Mouse (Mus musculus) hindbrain, embryonic 14.5 days (tissue): Measurements from ENCODE around the gene Gm17364. TPM values are rescaled to one million over a fixed set of nuclear protein-coding genes. Genes with fewer than 3 reads are reported as not detected.

Source experiments
- ATAC-seq: fragments of 200-750 bp; cut with Nextera tagmentation; 2 replicates; pipeline ENCODE4 v1.8.0; 2017; ENCODE audit warnings: moderate number of reproducible peaks, mild to moderate bottlenecking, moderate TSS enrichment, moderate library complexity; ENCODE audit not compliant: low FRiP score
- DNase-seq: peaks from one replicate; pipeline ENCODE4 v3.0.0-alpha.2; 2015; ENCODE audit warnings: low spot score
- H3K27ac ChIP-seq: fragments of 300-500 bp; sonication (generic); 2 replicates; pipeline ENCODE4 v1.5.1; 2014; ENCODE audit warnings: mild to moderate bottlenecking, moderate library complexity
- H3K27me3 ChIP-seq: fragments of 300-500 bp; sonication (generic); 2 replicates; pipeline ENCODE4 v1.6.1; 2014; ENCODE audit warnings: mild to moderate bottlenecking, low read length, mixed read lengths; ENCODE audit not compliant: control insufficient read depth, insufficient read depth
- H3K36me3 ChIP-seq: fragments of 300-500 bp; sonication (generic); replicated peaks from 2 replicates; pipeline ENCODE4 v1.6.1; 2014; ENCODE audit not compliant: control insufficient read depth, insufficient read depth
- H3K4me1 ChIP-seq: fragments of 300-500 bp; sonication (generic); replicated peaks from 2 replicates; pipeline ENCODE4 v1.6.1; 2014; ENCODE audit warnings: antibody characterized with exemption, low read length, mixed read lengths; ENCODE audit not compliant: control insufficient read depth, insufficient read depth
- H3K4me2 ChIP-seq: fragments of 300-500 bp; sonication (generic); replicated peaks from 2 replicates; pipeline ENCODE4 v1.6.1; 2014; ENCODE audit warnings: mild to moderate bottlenecking, moderate library complexity
- H3K4me3 ChIP-seq: fragments of 300-500 bp; sonication (generic); replicated peaks from 2 replicates; pipeline ENCODE4 v1.5.1; 2014; ENCODE audit warnings: mild to moderate bottlenecking, low read length
- H3K9ac ChIP-seq: fragments of 300-500 bp; sonication (generic); 2 replicates; pipeline ENCODE4 v1.6.1; 2014
- H3K9me3 ChIP-seq: fragments of 300-500 bp; sonication (generic); 2 replicates; pipeline ENCODE4 v1.6.1; 2016; ENCODE audit warnings: low read length; ENCODE audit not compliant: control insufficient read depth
- WGBS: fragments of 180-500 bp; shearing (Covaris S2); extraction: QIAGEN DNeasy Blood & Tissue Kit; methylation state at CpG from one replicate; pipeline ENCODE4 v1.1.7; 2014; 5-methylcytosine and 5-hydroxymethylcytosine counted together
- polyA plus RNA-seq: library from polyadenylated mRNA; unstranded; fragments of >200 nt; fragmentation: Nextera tagmentation; extraction: Ambion mirVana; gene quantifications from 2 replicates; pipeline ENCODE4 v1.2.1, GENCODE M21; 2014

Gene Gm17364
- polyA plus RNA-seq, 1 experiment from 2014 or later, result not detected

DNA sequence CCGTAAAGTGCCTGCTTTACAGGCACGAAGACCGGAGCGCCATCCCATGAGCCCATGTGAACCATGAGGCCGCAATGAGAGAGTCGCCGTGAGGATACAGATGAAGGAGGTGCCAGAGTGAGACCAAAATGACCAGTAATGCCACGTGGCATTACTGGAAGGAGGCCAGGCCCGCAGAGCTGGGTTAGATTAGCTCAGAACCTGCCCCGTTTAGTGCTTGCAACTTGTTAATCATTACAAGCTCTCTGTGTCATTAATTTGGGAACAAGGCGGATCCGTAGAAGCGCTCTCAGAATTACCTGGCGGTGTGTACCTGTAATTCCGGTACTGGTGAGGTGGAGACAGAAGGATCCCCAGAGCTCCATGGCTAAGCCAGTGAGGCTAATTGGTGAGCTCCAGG lies 41.6 kb downstream of the Gm17364 start:
- Histone ChIP-seq H3K4me1 (no peaks in the 10 kb centered on the region), H3K9me3 (no peaks in the 10 kb centered on the region), H3K27me3 (no peaks in the 10 kb centered on the region), H3K27ac (no peak overlapping the region), H3K4me3 (no peak overlapping the region), H3K9ac (no peak overlapping the region), H3K4me2 (no peak overlapping the region), H3K36me3 (no peaks in the 10 kb centered on the region)
- 95% methylated on average over 15 of the region's 15 CpGs for WGBS
- no peak for DNase-seq
- ATAC-seq, result no peak

- no peak overlapping the region for H3K4me3 ChIP-seq
- WGBS, result 76% methylated on average over 12 of the region's 12 CpGs
- H3K9ac ChIP-seq, result no peak overlapping the region
- no peaks in the 10 kb centered on the region for H3K4me1 ChIP-seq
- H3K27me3 ChIP-seq, result no peaks in the 10 kb centered on the region
- H3K36me3 ChIP-seq, result no peaks in the 10 kb centered on the region
- H3K27ac ChIP-seq, result no peak overlapping the region
- no peaks in the 10 kb centered on the region for H3K9me3 ChIP-seq
- no peak overlapping the region for H3K4me2 ChIP-seq
- ATAC-seq, result no peak
- no peak for DNase-seq
Measured at GRCm38 (mm10) chr13:41231389-41231983, 42.3 kb downstream of the Gm17364 start.

DNA sequence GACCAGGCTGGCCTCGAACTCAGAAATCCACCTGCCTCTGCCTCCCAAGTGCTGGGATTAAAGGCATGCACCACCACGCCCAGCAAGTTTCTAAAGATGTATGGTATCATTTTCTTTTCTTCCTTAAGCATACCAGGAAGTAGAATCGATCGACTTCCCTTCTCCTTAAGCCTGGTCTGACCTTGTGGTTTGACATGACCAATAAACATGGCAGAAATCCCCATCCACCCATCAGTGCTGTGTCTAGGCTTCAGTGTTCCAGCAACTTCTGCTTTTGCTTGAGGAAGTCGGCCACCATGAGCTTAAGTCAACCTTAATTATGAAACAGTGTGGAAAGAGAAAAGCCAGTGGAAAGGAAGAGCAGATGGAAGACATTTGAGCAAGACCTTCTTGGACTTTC lies 43.5 kb downstream of the Gm17364 start:
- WGBS, result 89% methylated on average over 5 of the region's 5 CpGs
- Histone ChIP-seq H3K27ac (no peak overlapping the region), H3K9ac (no peak overlapping the region), H3K4me2 (no peak overlapping the region), H3K36me3 (no peaks in the 10 kb centered on the region), H3K9me3 (no peaks in the 10 kb centered on the region), H3K4me1 (no peaks in the 10 kb centered on the region), H3K27me3 (no peaks in the 10 kb centered on the region), H3K4me3 (no peak overlapping the region)
- DNase-seq, result no peak
- no peak for ATAC-seq

DNA sequence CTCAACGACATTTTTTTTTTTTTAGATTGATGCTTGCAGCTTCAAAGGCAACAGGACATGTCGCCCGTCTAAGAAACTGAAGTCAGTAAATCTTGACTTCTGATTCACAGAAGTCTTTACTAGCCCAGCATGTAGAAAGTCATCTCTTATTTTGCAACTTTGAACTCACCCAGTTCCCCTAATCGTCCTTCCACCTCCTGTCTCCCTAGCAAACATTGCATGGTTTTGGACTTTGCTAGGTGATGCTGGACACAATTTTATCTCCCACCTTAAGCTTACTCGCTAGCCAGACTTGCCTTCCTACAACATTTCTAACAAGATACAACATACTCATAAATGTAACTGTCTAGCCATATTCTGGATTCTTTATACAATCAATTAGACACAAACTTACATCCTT lies 45.7 kb downstream of the Gm17364 start:
- WGBS, result 92% methylated on average over 5 of the region's 5 CpGs

GRCm38 (mm10) chr13:41226513-41226912 lies 47.3 kb downstream of the Gm17364 start:
- H3K4me1 ChIP-seq, result no peaks in the 10 kb centered on the region
- 88% methylated on average over 5 of the region's 5 CpGs for WGBS
- H3K36me3 ChIP-seq, result no peaks in the 10 kb centered on the region
- H3K4me3 ChIP-seq, result no peak overlapping the region
- no peak overlapping the region for H3K27ac ChIP-seq
- H3K4me2 ChIP-seq, result no peak overlapping the region
- DNase-seq, result no peak
- peaks cover 18% of the 10 kb centered on the region for H3K9me3 ChIP-seq
- ATAC-seq, result no peak
- no peak overlapping the region for H3K9ac ChIP-seq
- no peaks in the 10 kb centered on the region for H3K27me3 ChIP-seq

More for the DNA sequence above, 45.7 kb downstream of the Gm17364 start:
- peaks cover 5% of the 10 kb centered on the region; the same call in 1 of the 2 replicates for H3K9me3 ChIP-seq
- no peaks in the 10 kb centered on the region for H3K27me3 ChIP-seq
- no peak overlapping the region for H3K4me2 ChIP-seq
- no peak overlapping the region for H3K9ac ChIP-seq
- H3K4me1 ChIP-seq, result no peaks in the 10 kb centered on the region
- DNase-seq (no peak), ATAC-seq (no peak)
- H3K4me3 ChIP-seq, result no peak overlapping the region
- no peak overlapping the region for H3K27ac ChIP-seq
- H3K36me3 ChIP-seq, result no peaks in the 10 kb centered on the region

Other genes starting within 250 kb of the Gm17364 start
- gene Mak, start 194.3 kb downstream of the Gm17364 start, polyA plus RNA-seq, result 2.6 and 2.7 TPM in 2 replicates
- gene Gcm2, start 162.9 kb downstream of the Gm17364 start, polyA plus RNA-seq, result not detected in 2 replicates
- not detected in 2 replicates for gene Sycp2l, start 159.7 kb downstream of the Gm17364 start, polyA plus RNA-seq
- gene Elovl2, start 53.6 kb downstream of the Gm17364 start, polyA plus RNA-seq, result 39.7 and 45.8 TPM in 2 replicates
- 28.9 and 37.8 TPM in 2 replicates for gene Smim13, start 24.1 kb downstream of the Gm17364 start, polyA plus RNA-seq
- 15.2 and 16.0 TPM in 2 replicates for gene Nedd9, start 213.4 kb upstream of the Gm17364 start, polyA plus RNA-seq